Mouse (Mus musculus) hindbrain, embryonic 14.5 days (tissue): ENCODE measurements at regions not wholly inside any gene's neighbourhood (a gene's known extent, or its start where the extent isn't known, plus 50 kb on each side); places are given as distances from the start of the nearest gene placed in this dataset.
"Not testable (repeated sequence)": the region's sequence is repeated elsewhere in the genome, so short reads cannot be mapped to it uniquely, and the experiment has no call there.

ENCODE experiments used
- ATAC-seq: fragments of 200-750 bp; cut with Nextera tagmentation; 2 replicates; pipeline ENCODE4 v1.8.0; 2017; ENCODE audit warnings: moderate number of reproducible peaks, mild to moderate bottlenecking, moderate TSS enrichment, moderate library complexity; ENCODE audit not compliant: low FRiP score
- DNase-seq: peaks from one replicate; pipeline ENCODE4 v3.0.0-alpha.2; 2015; ENCODE audit warnings: low spot score
- H3K27ac ChIP-seq: fragments of 300-500 bp; sonication (generic); 2 replicates; pipeline ENCODE4 v1.5.1; 2014; ENCODE audit warnings: mild to moderate bottlenecking, moderate library complexity
- H3K27me3 ChIP-seq: fragments of 300-500 bp; sonication (generic); 2 replicates; pipeline ENCODE4 v1.6.1; 2014; ENCODE audit warnings: mild to moderate bottlenecking, low read length, mixed read lengths; ENCODE audit not compliant: control insufficient read depth, insufficient read depth
- H3K36me3 ChIP-seq: fragments of 300-500 bp; sonication (generic); replicated peaks from 2 replicates; pipeline ENCODE4 v1.6.1; 2014; ENCODE audit not compliant: control insufficient read depth, insufficient read depth
- H3K4me1 ChIP-seq: fragments of 300-500 bp; sonication (generic); replicated peaks from 2 replicates; pipeline ENCODE4 v1.6.1; 2014; ENCODE audit warnings: antibody characterized with exemption, low read length, mixed read lengths; ENCODE audit not compliant: control insufficient read depth, insufficient read depth
- H3K4me2 ChIP-seq: fragments of 300-500 bp; sonication (generic); replicated peaks from 2 replicates; pipeline ENCODE4 v1.6.1; 2014; ENCODE audit warnings: mild to moderate bottlenecking, moderate library complexity
- H3K4me3 ChIP-seq: fragments of 300-500 bp; sonication (generic); replicated peaks from 2 replicates; pipeline ENCODE4 v1.5.1; 2014; ENCODE audit warnings: mild to moderate bottlenecking, low read length
- H3K9ac ChIP-seq: fragments of 300-500 bp; sonication (generic); 2 replicates; pipeline ENCODE4 v1.6.1; 2014
- H3K9me3 ChIP-seq: fragments of 300-500 bp; sonication (generic); 2 replicates; pipeline ENCODE4 v1.6.1; 2016; ENCODE audit warnings: low read length; ENCODE audit not compliant: control insufficient read depth
- WGBS: fragments of 180-500 bp; shearing (Covaris S2); extraction: QIAGEN DNeasy Blood & Tissue Kit; methylation state at CpG from one replicate; pipeline ENCODE4 v1.1.7; 2014; 5-methylcytosine and 5-hydroxymethylcytosine counted together

DNA sequence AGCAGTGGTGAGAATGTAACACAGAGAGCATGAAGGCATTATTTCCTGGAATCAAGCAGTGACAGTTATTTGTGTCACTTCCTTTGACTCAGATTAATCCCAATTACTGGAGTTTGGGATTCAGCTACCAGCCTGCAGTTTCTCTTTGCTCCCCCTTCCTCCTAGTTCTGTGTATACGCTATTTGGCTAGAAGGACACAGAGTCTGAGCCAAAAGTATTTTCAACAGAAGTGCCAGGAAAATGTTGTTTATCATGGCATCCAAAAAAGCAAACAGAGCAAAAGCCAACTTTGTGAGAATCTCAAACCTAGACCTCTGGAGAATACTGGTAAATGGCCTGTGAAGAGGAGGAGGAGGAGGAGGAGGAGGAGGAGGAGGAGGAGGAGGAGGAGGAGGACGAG lies 600.4 kb downstream of the Crisp4 start:
- Histone ChIP-seq H3K4me2 (no peak overlapping the region), H3K9ac (no peak overlapping the region), H3K36me3 (no peaks in the 10 kb centered on the region), H3K27ac (no peak overlapping the region), H3K4me3 (no peak overlapping the region), H3K27me3 (no peaks in the 10 kb centered on the region), H3K4me1 (no peaks in the 10 kb centered on the region), H3K9me3 (no peaks in the 10 kb centered on the region)
- no peak for ATAC-seq
- WGBS: 90% methylated on average over 1 of the region's 2 CpGs
- DNase-seq: no peak

GRCm38 (mm10) chr1:17538160-17538559 lies 607.5 kb downstream of the Crisp4 start:
- H3K9me3 ChIP-seq: no peaks in the 10 kb centered on the region
- H3K9ac ChIP-seq: no peak overlapping the region
- no peaks in the 10 kb centered on the region for H3K27me3 ChIP-seq
- H3K4me1 ChIP-seq: no peaks in the 10 kb centered on the region
- no peak overlapping the region for H3K27ac ChIP-seq
- H3K4me3 ChIP-seq: no peak overlapping the region
- no peaks in the 10 kb centered on the region for H3K36me3 ChIP-seq
- DNase-seq (no peak), ATAC-seq (no peak)
- H3K4me2 ChIP-seq: no peak overlapping the region

DNA sequence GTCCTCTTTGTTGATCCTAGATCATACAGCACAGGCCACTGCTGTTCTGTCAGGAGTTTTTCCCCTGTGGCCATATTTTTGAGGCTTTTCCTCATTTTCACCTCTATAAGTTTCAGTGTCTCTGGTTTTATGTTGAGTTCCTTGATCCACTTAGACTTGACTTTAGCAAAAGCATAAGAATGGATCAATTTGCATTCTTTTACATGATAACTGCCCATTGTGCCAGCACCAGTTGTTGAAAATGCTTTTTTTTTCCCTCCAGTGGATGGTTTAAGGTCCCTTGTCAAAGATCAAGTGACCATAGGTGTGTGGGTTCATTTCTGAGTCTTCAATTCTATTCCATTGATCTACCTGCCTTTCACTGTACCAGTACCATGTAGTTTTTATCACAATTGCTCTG lies 614.4 kb downstream of the Crisp4 start:
- not testable (repeated sequence) for H3K4me2 ChIP-seq, H3K36me3 ChIP-seq, H3K27me3 ChIP-seq, H3K4me1 ChIP-seq, H3K9ac ChIP-seq, H3K27ac ChIP-seq, H3K4me3 ChIP-seq, DNase-seq, H3K9me3 ChIP-seq, ATAC-seq

- 88% methylated on average over 2 of the region's 2 CpGs for WGBS
- Histone ChIP-seq H3K9ac (no peak overlapping the region), H3K4me2 (no peak overlapping the region), H3K36me3 (no peaks in the 10 kb centered on the region), H3K27me3 (no peaks in the 10 kb centered on the region), H3K9me3 (no peaks in the 10 kb centered on the region), H3K4me3 (no peak overlapping the region), H3K27ac (no peak overlapping the region), H3K4me1 (no peaks in the 10 kb centered on the region)
- no peak for DNase-seq
- peak; percentile 32; the same call in 1 of the 2 replicates for ATAC-seq
Observed at GRCm38 (mm10) chr1:17520118-17520517, 625.6 kb downstream of the Crisp4 start.

GRCm38 (mm10) chr1:17506125-17507112 lies 639.3 kb downstream of the Crisp4 start:
- no peaks in the 10 kb centered on the region for H3K4me1 ChIP-seq
- H3K4me3 ChIP-seq: no peak overlapping the region
- no peak for ATAC-seq
- no peaks in the 10 kb centered on the region for H3K27me3 ChIP-seq
- no peak overlapping the region for H3K4me2 ChIP-seq
- DNase-seq: no peak
- WGBS: 90% methylated on average over 6 of the region's 6 CpGs
- H3K27ac ChIP-seq: no peak overlapping the region
- no peaks in the 10 kb centered on the region for H3K9me3 ChIP-seq
- no peak overlapping the region for H3K9ac ChIP-seq
- H3K36me3 ChIP-seq: no peaks in the 10 kb centered on the region

GRCm38 (mm10) chr1:17493596-17493995 lies 652.1 kb downstream of the Crisp4 start:
- no peaks in the 10 kb centered on the region for H3K27me3 ChIP-seq
- H3K36me3 ChIP-seq: no peaks in the 10 kb centered on the region
- H3K27ac ChIP-seq: no peak overlapping the region
- H3K4me2 ChIP-seq: no peak overlapping the region
- no peak for ATAC-seq
- H3K9ac ChIP-seq: no peak overlapping the region
- WGBS: 81% methylated on average over 3 of the region's 3 CpGs
- DNase-seq: no peak
- no peak overlapping the region for H3K4me3 ChIP-seq
- H3K9me3 ChIP-seq: no peaks in the 10 kb centered on the region
- H3K4me1 ChIP-seq: no peaks in the 10 kb centered on the region

GRCm38 (mm10) chr1:17489854-17490202 lies 655.9 kb downstream of the Crisp4 start:
- not testable (repeated sequence) for H3K4me1 ChIP-seq, DNase-seq, H3K27ac ChIP-seq, H3K4me2 ChIP-seq, H3K27me3 ChIP-seq, H3K9me3 ChIP-seq, H3K9ac ChIP-seq, H3K4me3 ChIP-seq, ATAC-seq, H3K36me3 ChIP-seq

DNA sequence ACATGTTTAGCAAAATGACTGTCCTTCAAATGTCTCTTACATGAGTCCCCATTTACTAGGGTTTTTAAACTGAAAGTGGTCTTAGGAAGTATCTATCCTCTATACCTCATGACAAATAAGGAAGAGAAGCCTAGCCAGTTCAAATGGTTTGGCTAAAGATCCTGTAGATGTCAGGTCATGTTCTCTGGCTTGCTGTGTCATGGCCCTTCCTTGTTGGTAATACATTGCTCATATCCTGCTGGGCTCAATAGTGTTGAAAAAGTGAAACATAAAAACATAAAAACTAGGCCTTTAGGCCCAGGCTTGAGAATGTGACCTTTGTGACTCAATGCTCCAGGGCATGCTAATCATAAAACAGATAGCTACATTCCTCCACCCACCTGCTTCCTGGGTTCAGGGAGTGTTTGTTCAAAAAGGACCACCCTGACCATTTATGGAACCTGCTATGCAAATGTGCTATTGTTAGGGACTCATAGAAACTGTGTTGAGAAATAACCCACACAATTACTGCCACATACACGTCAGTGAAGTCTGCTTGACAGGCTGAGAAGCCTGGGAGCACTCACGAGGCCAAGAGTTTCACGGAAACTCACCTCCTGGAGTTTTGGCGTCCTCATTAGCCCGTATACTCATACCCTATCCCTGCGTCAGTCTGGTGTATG lies 656.4 kb downstream of the Crisp4 start:
- 82% methylated on average over 6 of the region's 6 CpGs for WGBS
- not testable (repeated sequence) for H3K4me2 ChIP-seq, H3K4me3 ChIP-seq, H3K9ac ChIP-seq, H3K36me3 ChIP-seq, H3K27me3 ChIP-seq, DNase-seq, H3K9me3 ChIP-seq, H3K27ac ChIP-seq, ATAC-seq, H3K4me1 ChIP-seq

- Histone ChIP-seq H3K4me3 (no peak overlapping the region), H3K9me3 (no peaks in the 10 kb centered on the region), H3K4me1 (no peaks in the 10 kb centered on the region), H3K36me3 (no peaks in the 10 kb centered on the region), H3K9ac (no peak overlapping the region), H3K27ac (no peak overlapping the region), H3K27me3 (no peaks in the 10 kb centered on the region), H3K4me2 (no peak overlapping the region)
- WGBS: 83% methylated on average over 2 of the region's 2 CpGs
- ATAC-seq (no peak), DNase-seq (no peak)
Observed at GRCm38 (mm10) chr1:17451204-17451866, 694.4 kb downstream of the Crisp4 start.
